Comparison of ENCODE assay signal across 13 mouse cellular contexts in the genomic region with DNA sequence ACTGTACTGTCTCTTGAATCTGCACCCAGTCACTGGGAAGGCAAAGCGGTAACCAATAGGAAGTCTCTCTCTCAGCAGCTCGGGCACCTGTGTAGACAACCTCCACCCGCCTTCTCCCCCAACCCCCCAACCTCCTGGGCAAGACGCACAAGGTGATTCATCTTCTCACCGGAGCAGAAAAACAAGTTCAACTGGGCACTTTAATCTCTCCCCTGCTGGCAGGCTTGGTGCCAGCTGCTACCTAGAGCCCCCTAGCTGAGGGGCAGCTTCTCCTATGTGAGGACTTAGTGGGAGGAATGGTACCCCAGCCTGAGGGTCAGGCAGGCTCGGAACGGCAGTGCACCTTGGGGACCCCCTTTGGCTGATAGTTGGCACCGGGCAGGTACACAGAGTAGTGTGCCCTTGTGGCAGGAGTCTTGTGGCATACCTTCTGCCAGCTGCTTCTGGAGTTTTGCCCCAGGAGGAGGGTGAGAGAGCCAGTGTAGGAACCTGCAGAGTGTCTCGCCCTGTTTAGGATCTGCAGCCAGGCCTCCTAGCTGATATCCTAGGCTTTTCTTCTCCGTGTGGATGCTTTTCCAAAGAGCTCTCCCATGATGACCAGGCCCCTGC. TPM values are rescaled to one million over a fixed set of nuclear protein-coding genes. Genes with fewer than 3 reads are reported as not detected.
DNase-seq lines count a peak whose midpoint lies in the region; ATAC-seq and TF ChIP-seq lines count a peak whose summit lies in the region.
"Had no signal": no experiment of that assay in that cellular context is flagged by ENCODE, and none has a peak within 500 bp of the region (broad histone marks: within the 10 kb centered on the region; RNA-seq: fewer than 3 reads in every experiment).

No protein-coding gene starts in this region.

- intact Hi-C loops in heart, postnatal 36 days (cut with DNase I) = no loop called here

- peak overlapping the region in 1 of 2 experiments; percentile 47; a peak in 1 of 4 replicates for H3K27ac ChIP-seq in heart, embryonic 14.5 days (replicated peaks in 1 of 2; ENCODE audit: control insufficient read depth in 1 of 2, insufficient read depth in 1 of 2, low read depth in 2 of 2, low read length in 2 of 2)
- peak overlapping the region; percentile 67 for H3K27ac ChIP-seq in limb, embryonic 15.5 days
- peak overlapping the region; percentile 41; the same call in 1 of the 2 replicates for H3K27ac ChIP-seq in small intestine, adult 2 months (ENCODE audit: insufficient read depth, low read depth, low read length)
- H3K27ac ChIP-seq in liver, embryonic 11.5 days (ENCODE audit: low read depth, low read length) = no peak overlapping the region
- H3K27ac ChIP-seq in cerebellum, adult 2 months (ENCODE audit: insufficient read depth, low read length) = no peak overlapping the region
- H3K27ac ChIP-seq: forebrain, embryonic 13.5 days; layer of hippocampus, adult 2 months; macrophage had no signal

- H3K9ac ChIP-seq in heart, embryonic 14.5 days (ENCODE audit: low read length) = peak overlapping the region; percentile 10; the same call in 1 of the 2 replicates
- H3K9ac ChIP-seq in limb, embryonic 15.5 days = no peak overlapping the region
- H3K9ac ChIP-seq in liver, embryonic 11.5 days (ENCODE audit: low read depth, low read length) = no peak overlapping the region
- H3K9ac ChIP-seq: forebrain, embryonic 13.5 days had no signal

- no peak for TF ChIP-seq CTCF in small intestine, adult 2 months (IDR thresholded peaks at IDR 0.05; ENCODE audit: extremely low read depth, insufficient read length, insufficient replicate concordance, low read depth, low read length)
- TF ChIP-seq CTCF in cerebellum, adult 2 months (IDR thresholded peaks at IDR 0.05; ENCODE audit: borderline replicate concordance, insufficient read depth, low read depth, low read length) = no peak

- no peak overlapping the region for H3K4me3 ChIP-seq in heart, embryonic 14.5 days (ENCODE audit: control insufficient read depth in 1 of 2, insufficient read depth in 1 of 2, low read depth in 1 of 2, low read length in 2 of 2)
- H3K4me3 ChIP-seq in limb, embryonic 15.5 days = no peak overlapping the region
- no peak overlapping the region for H3K4me3 ChIP-seq in small intestine, adult 2 months (ENCODE audit: low read depth, low read length)
- H3K4me3 ChIP-seq in liver, embryonic 11.5 days (ENCODE audit: low read depth, low read length) = no peak overlapping the region
- H3K4me3 ChIP-seq in cerebellum, adult 2 months (replicated peaks; ENCODE audit: insufficient read depth, low read depth, low read length) = no peak overlapping the region
- H3K4me3 ChIP-seq: forebrain, embryonic 13.5 days; hindbrain, embryonic 10.5 days; layer of hippocampus, adult 2 months had no signal

- peaks cover 70% of the 10 kb centered on the region for H3K36me3 ChIP-seq in heart, embryonic 14.5 days (ENCODE audit: control insufficient read depth, insufficient read depth, low read length)
- H3K36me3 ChIP-seq in limb, embryonic 15.5 days = peaks cover 45% of the 10 kb centered on the region
- H3K36me3 ChIP-seq in small intestine, adult 2 months (ENCODE audit: control insufficient read depth, insufficient read depth, low read length) = peaks cover 47% of the 10 kb centered on the region
- no peaks in the 10 kb centered on the region; the same call in 1 of the 2 replicates for H3K36me3 ChIP-seq in liver, embryonic 11.5 days (ENCODE audit: control insufficient read depth, insufficient read depth, low read length)

- WGBS in heart, embryonic 14.5 days = 73% methylated on average over 10 of the region's 10 CpGs
- WGBS in limb, embryonic 15.5 days = 74% methylated on average over 10 of the region's 10 CpGs
- 29% methylated on average over 10 of the region's 10 CpGs for WGBS in small intestine, adult 2 months
- WGBS in liver, embryonic 11.5 days = 81% methylated on average over 10 of the region's 10 CpGs
- WGBS in cerebellum, adult 2 months = 69% methylated on average over 10 of the region's 10 CpGs

- no peak for DNase-seq in heart, postnatal 36 days
- peak; percentile 82 for DNase-seq in kidney, adult 18-20 months
- no peak for DNase-seq in liver, embryonic 11.5 days (ENCODE audit: low spot score)
- no peak for DNase-seq in cerebellum, adult 2 months

- no peaks in the 10 kb centered on the region for H3K27me3 ChIP-seq in heart, embryonic 14.5 days (ENCODE audit: control insufficient read depth, insufficient read depth, low read length)
- H3K27me3 ChIP-seq in limb, embryonic 15.5 days = no peaks in the 10 kb centered on the region
- no peaks in the 10 kb centered on the region for H3K27me3 ChIP-seq in small intestine, adult 2 months (ENCODE audit: control insufficient read depth, insufficient read depth, low read length)
- H3K27me3 ChIP-seq in liver, embryonic 11.5 days (replicated peaks; ENCODE audit: control insufficient read depth, insufficient read depth, low read length) = peaks cover 16% of the 10 kb centered on the region
- H3K27me3 ChIP-seq in cerebellum, adult 2 months (ENCODE audit: control insufficient read depth, insufficient read depth, low read length) = no peaks in the 10 kb centered on the region

- peaks cover 14 to 57% of the 10 kb centered on the region in 2 experiments for H3K4me1 ChIP-seq in heart, embryonic 14.5 days (ENCODE audit: control insufficient read depth in 2 of 2, insufficient read depth in 2 of 2, low read length in 2 of 2)
- peaks cover 45% of the 10 kb centered on the region for H3K4me1 ChIP-seq in limb, embryonic 15.5 days
- H3K4me1 ChIP-seq in small intestine, adult 2 months (ENCODE audit: control insufficient read depth, insufficient read depth, insufficient read length, low read length) = peaks cover 37% of the 10 kb centered on the region
- peaks cover 4% of the 10 kb centered on the region; the same call in 1 of the 2 replicates for H3K4me1 ChIP-seq in liver, embryonic 11.5 days (replicated peaks; ENCODE audit: control insufficient read depth, insufficient read depth, low read length)
- H3K4me1 ChIP-seq in cerebellum, adult 2 months (ENCODE audit: control insufficient read depth, insufficient read depth, low read length) = no peaks in the 10 kb centered on the region

- no peaks in the 10 kb centered on the region for H3K9me3 ChIP-seq in heart, embryonic 14.5 days (ENCODE audit: control insufficient read depth, low read length)
- no peaks in the 10 kb centered on the region for H3K9me3 ChIP-seq in limb, embryonic 15.5 days
- H3K9me3 ChIP-seq in liver, embryonic 11.5 days (ENCODE audit: control insufficient read depth, low read length) = no peaks in the 10 kb centered on the region
- H3K9me3 ChIP-seq: forebrain, embryonic 13.5 days; hindbrain, embryonic 10.5 days had no signal

- TF ChIP-seq POLR2A in small intestine, adult 2 months (IDR thresholded peaks at IDR 0.05; ENCODE audit: low read depth, low read length) = no peak
- no peak for TF ChIP-seq POLR2A in cerebellum, adult 2 months (IDR thresholded peaks at IDR 0.05; ENCODE audit: borderline replicate concordance, insufficient read depth, low read length)

- no peak for ATAC-seq in heart, embryonic 14.5 days (ENCODE audit: insufficient number of reproducible peaks, insufficient read depth, low FRiP score, low read depth)
- ATAC-seq in limb, embryonic 15.5 days (ENCODE audit: insufficient number of reproducible peaks, low FRiP score, low TSS enrichment, low read depth) = no peak
- ATAC-seq in liver, embryonic 11.5 days (replicated peaks; ENCODE audit: low FRiP score) = no peak
- ATAC-seq in monocyte, adult 5-6 weeks (replicated peaks; ENCODE audit: insufficient number of reproducible peaks, low FRiP score, low TSS enrichment, poor library complexity, severe bottlenecking) = no peak
- ATAC-seq: forebrain, embryonic 13.5 days had no signal

- H3K4me2 ChIP-seq in heart, embryonic 14.5 days (ENCODE audit: low read length) = no peak overlapping the region
- no peak overlapping the region for H3K4me2 ChIP-seq in limb, embryonic 15.5 days
- no peak overlapping the region for H3K4me2 ChIP-seq in liver, embryonic 11.5 days
- H3K4me2 ChIP-seq: forebrain, embryonic 13.5 days had no signal

RNA-seq across cellular contexts. Expression of a gene that starts 6.8 kb away (rescaled TPM):
- 54.5 and 55.1 TPM in 2 replicates for polyA plus RNA-seq in heart, embryonic 14.5 days (2014; fragmentation: Nextera tagmentation; extraction: Ambion mirVana)
- 10 to 100 TPM in 1 of 2 experiments, 1 to 10 TPM in 1; 7.2 to 10.6 TPM for total RNA-seq in heart, postnatal 36 days (2021)
- 63.3 and 70.7 TPM in 2 replicates for polyA plus RNA-seq in limb, embryonic 15.5 days (2015; fragmentation: Nextera tagmentation; extraction: Ambion mirVana)
- polyA plus RNA-seq in small intestine, adult 2 months (2012; rRNA removed) = 40.2 and 105 TPM in 2 replicates
- polyA plus RNA-seq in liver, embryonic 11.5 days (2014; fragmentation: Nextera tagmentation; extraction: Ambion mirVana) = 12.4 and 13.5 TPM in 2 replicates
- 0.57 TPM in 1 of 3 replicates, not detected in the others for total RNA-seq in monocyte, adult 5-6 weeks (2017)
- 1.6 and 1.8 TPM in 2 replicates for polyA plus RNA-seq in cerebellum, adult 2 months (2012; rRNA removed)
- polyA plus RNA-seq: macrophage had no signal

RNA-seq across cellular contexts. Expression of a gene that starts 18.8 kb away (rescaled TPM):
- 14.2 and 15.5 TPM in 2 replicates for polyA plus RNA-seq in heart, embryonic 14.5 days (2014; fragmentation: Nextera tagmentation; extraction: Ambion mirVana)
- 1 to 10 TPM; 8.5 to 9.2 TPM for total RNA-seq in heart, postnatal 36 days (2021)
- polyA plus RNA-seq in limb, embryonic 15.5 days (2015; fragmentation: Nextera tagmentation; extraction: Ambion mirVana) = 12.6 and 13.0 TPM in 2 replicates
- 26.0 and 52.1 TPM in 2 replicates for polyA plus RNA-seq in small intestine, adult 2 months (2012; rRNA removed)
- polyA plus RNA-seq in liver, embryonic 11.5 days (2014; fragmentation: Nextera tagmentation; extraction: Ambion mirVana) = 6.4 and 8.5 TPM in 2 replicates
- total RNA-seq in monocyte, adult 5-6 weeks (2017) = 2.3 to 6.1 TPM (median 4.6 TPM) in 3 replicates
- polyA plus RNA-seq in cerebellum, adult 2 months (2012; rRNA removed) = 13.2 and 14.1 TPM in 2 replicates

RNA-seq across cellular contexts. Expression of a gene that starts 19.7 kb away (rescaled TPM):
- polyA plus RNA-seq in heart, embryonic 14.5 days (2014; fragmentation: Nextera tagmentation; extraction: Ambion mirVana) = 120 and 138 TPM in 2 replicates
- total RNA-seq in heart, postnatal 36 days (2021) = 10 to 100 TPM; 53.0 to 66.2 TPM
- polyA plus RNA-seq in limb, embryonic 15.5 days (2015; fragmentation: Nextera tagmentation; extraction: Ambion mirVana) = 100 and 109 TPM in 2 replicates
- polyA plus RNA-seq in small intestine, adult 2 months (2012; rRNA removed) = 17.2 and 37.7 TPM in 2 replicates
- polyA plus RNA-seq in liver, embryonic 11.5 days (2014; fragmentation: Nextera tagmentation; extraction: Ambion mirVana) = 99.4 and 100 TPM in 2 replicates
- total RNA-seq in monocyte, adult 5-6 weeks (2017) = 37.7 to 75.9 TPM (median 57.5 TPM) in 3 replicates
- polyA plus RNA-seq in cerebellum, adult 2 months (2012; rRNA removed) = 182 and 183 TPM in 2 replicates

RNA-seq across cellular contexts. Expression of a gene that starts 27.2 kb away (rescaled TPM):
- 0.50 TPM in 1 of 2 replicates, not detected in the other for polyA plus RNA-seq in heart, embryonic 14.5 days (2014; fragmentation: Nextera tagmentation; extraction: Ambion mirVana)
- total RNA-seq in heart, postnatal 36 days (2021) = under 1 TPM; 0.14 to 0.31 TPM
- polyA plus RNA-seq in limb, embryonic 15.5 days (2015; fragmentation: Nextera tagmentation; extraction: Ambion mirVana) = 10.5 and 11.1 TPM in 2 replicates
- polyA plus RNA-seq in small intestine, adult 2 months (2012; rRNA removed) = 33.0 and 137 TPM in 2 replicates
- 33.2 and 34.1 TPM in 2 replicates for polyA plus RNA-seq in liver, embryonic 11.5 days (2014; fragmentation: Nextera tagmentation; extraction: Ambion mirVana)
- total RNA-seq in monocyte, adult 5-6 weeks (2017) = 0.76 TPM in 1 of 3 replicates, not detected in the others
- 15.8 and 19.9 TPM in 2 replicates for polyA plus RNA-seq in cerebellum, adult 2 months (2012; rRNA removed)
- polyA plus RNA-seq: C2C12 had no signal

RNA-seq across cellular contexts. Expression of a gene that starts 32.8 kb away (rescaled TPM):
- polyA plus RNA-seq in heart, embryonic 14.5 days (2014; fragmentation: Nextera tagmentation; extraction: Ambion mirVana) = 0.70 and 0.86 TPM in 2 replicates
- total RNA-seq in heart, postnatal 36 days (2021) = 1 to 10 TPM in 1 of 2 experiments, under 1 TPM in 1; 0.76 to 1.6 TPM
- 1.6 TPM in 2 replicates for polyA plus RNA-seq in limb, embryonic 15.5 days (2015; fragmentation: Nextera tagmentation; extraction: Ambion mirVana)
- not detected in 2 replicates for polyA plus RNA-seq in small intestine, adult 2 months (2012; rRNA removed)
- 0.53 and 0.88 TPM in 2 replicates for polyA plus RNA-seq in liver, embryonic 11.5 days (2014; fragmentation: Nextera tagmentation; extraction: Ambion mirVana)
- not detected in 3 replicates for total RNA-seq in monocyte, adult 5-6 weeks (2017)
- 0.26 and 0.40 TPM in 2 replicates for polyA plus RNA-seq in cerebellum, adult 2 months (2012; rRNA removed)
- total RNA-seq: layer of hippocampus, adult 2 months had no signal
- polyA plus RNA-seq: forebrain, embryonic 13.5 days; macrophage had no signal

Comparison
In these comparisons a context has a peak if more than half of its experiments do, and no peak if none do; other contexts are left out.
1. H3K27ac ChIP-seq: peak in limb, embryonic 15.5 days (single experiment) and small intestine, adult 2 months (single experiment); none in liver, embryonic 11.5 days (single experiment) and cerebellum, adult 2 months (single experiment).